Mouse (Mus musculus) urinary bladder, postnatal 25 days (tissue): Measurements from ENCODE around the gene Actr2.
"Not testable (repeated sequence)": the region's sequence is repeated elsewhere in the genome, so short reads cannot be mapped to it uniquely, and the experiment has no call there.

Experiments
- DNase-seq: peaks from one replicate; pipeline ENCODE4 v3.0.0; 2022; ENCODE audit warnings: low spot score

Gene Actr2

DNA sequence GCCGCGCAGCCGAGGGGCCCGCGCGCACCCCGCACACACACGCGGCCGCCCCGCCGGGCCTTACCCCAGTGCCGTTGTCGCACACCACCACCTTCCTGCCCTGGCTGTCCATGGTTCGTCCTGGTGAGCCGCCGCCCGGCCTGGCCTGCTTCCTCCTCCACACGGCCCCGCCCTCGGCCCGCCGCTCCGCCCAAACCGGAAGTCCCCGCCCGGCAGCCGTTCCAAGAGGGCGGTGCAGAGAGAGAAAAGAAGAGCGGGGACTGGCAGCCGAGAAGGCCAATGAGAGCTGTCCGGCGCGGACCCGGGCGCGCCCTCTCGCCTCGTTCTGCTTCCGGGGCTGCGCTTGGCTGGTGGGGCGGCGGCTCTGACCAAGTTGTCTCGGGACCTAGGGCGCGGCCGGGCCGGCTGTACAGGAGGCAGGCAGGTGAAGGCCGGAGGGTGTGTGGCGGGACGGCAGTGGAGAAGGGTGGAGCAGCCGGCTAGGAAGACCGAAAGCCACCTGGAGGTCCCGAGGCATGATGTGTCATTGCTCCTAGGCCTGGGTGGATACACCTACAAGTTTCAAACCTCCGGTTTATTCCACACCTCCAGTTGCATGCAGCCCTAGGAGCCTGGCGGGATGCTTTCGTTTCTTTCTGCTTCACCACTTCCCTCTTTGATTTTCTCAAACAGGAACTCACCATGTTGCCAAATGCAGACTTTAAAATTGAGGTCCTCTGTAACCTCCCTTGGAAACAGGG is at the start of gene Actr2:
TSS of gene Actr2 (minus strand) at position 173 of the 740 bp plus-strand sequence.
- peak; percentile 97 for DNase-seq

- DNase-seq = no peak
Measured at GRCm38 (mm10) chr11:20158879-20159278, 46.2 kb upstream of the Actr2 start.

- DNase-seq = not testable (repeated sequence)
Measured at GRCm38 (mm10) chr11:20153542-20153941, 40.8 kb upstream of the Actr2 start.

DNA sequence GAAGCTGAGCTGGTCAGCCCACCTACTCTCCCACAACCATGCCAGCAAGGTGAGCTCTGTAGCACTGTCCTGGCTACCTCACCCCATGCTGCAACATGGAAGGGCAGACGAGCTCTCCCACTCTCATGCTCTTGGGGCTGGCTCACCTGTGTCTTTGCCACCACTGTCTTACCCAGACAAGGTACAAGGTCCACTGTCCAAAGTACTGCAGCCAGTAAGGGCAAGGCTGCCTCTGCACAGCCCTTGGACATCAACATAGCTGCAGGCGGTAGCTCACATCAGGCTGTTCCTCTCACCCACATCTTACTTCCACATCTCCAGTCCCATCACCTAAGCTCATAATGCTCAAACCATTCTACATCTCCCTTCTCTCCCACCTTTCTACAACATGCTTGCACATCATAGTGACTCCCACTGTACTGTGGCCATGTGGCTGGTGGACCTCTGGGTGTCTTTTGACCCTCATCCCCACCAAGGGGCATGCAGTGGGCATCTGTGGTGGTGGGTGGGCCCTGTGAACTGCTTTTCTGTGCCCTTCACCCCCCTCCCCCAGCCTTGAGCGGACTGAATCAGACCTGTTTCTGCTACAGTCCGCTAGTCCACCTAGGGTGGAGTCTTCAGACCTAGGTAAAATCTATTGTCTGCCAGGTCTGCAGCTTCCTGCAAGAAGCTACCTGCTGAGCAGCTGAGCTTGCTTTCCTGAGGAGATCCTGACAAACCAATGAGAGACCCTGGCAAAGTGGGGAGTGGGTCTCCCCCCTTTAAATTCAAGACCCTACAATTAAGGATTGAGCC is 39.6 kb upstream of the Actr2 start:
- DNase-seq = no peak

DNA sequence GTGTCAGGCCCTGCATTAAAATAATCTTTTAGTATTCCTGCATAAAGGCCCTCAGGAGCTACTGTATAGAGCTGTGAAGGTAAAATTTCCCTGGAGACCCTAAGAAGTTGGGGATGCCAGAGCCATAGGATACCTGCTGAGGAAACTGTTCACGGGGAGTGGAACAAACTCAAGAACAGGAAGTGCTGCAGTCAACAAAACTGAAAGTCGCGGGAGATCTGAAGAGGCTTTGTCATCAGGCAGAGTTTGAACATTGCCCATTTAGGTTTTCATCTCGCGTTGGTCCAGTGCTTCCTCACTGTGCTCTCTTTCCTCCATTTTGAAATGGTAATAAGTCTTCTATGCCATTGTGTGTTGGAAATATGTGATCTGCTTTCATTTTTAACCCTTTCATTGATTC is 38.6 kb upstream of the Actr2 start:
- no peak for DNase-seq

DNA sequence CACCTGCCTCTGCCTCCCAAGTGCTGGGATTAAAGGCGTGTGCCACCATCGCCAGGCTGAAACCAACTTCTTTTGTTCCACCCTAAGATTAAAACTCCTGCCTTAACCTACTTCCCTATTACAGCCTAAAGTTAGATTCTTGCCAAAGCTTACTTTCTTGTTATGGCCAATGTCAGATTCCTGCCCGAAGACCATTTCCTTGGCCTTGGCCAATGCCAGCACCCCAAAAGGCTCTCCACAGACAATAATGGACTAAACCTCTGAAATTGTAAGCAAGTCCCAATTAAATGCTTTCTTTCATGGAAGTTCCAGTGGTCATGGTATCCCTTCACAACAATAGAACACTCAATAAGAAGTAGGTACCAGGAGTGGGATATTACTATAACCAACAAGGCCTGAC is 37.2 kb upstream of the Actr2 start:
- no peak for DNase-seq

GRCm38 (mm10) chr11:20145383-20145782 is 32.7 kb upstream of the Actr2 start:
- DNase-seq = no peak

DNA sequence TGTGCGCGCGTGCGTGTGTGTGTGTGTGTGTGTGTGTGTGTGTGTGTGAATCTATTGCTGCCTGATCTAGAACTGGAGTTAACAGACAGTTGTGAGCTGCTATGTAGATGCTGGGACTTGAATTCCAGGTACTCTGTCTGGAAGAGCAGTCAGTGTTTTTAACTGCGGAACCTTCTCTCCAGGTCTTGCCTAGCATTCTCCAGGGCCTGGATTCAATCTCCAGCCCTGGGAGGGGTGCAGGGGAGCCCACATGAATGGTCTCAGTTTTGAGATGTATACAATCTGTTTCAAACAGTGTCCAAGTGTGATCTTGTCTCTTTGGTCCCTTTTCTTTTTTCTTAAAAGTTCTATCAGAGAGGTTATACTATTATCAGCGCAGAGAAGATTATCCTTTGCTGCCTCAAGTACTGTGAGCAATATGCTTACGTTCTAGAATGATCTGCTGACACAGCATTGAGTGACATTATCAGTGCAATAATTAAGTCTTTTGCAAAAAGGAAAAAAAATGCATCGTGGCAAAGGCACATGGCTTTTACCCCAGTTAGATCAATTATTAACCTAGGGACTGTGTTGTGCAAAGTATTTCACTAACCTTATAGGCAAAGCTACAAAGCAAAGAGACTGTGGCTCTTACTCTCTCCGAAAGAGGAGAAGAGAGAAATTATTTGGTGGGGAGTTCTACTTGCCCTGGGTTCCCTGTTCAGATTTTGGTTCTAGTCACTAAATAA is 32.0 kb upstream of the Actr2 start:
- no peak for DNase-seq

DNA sequence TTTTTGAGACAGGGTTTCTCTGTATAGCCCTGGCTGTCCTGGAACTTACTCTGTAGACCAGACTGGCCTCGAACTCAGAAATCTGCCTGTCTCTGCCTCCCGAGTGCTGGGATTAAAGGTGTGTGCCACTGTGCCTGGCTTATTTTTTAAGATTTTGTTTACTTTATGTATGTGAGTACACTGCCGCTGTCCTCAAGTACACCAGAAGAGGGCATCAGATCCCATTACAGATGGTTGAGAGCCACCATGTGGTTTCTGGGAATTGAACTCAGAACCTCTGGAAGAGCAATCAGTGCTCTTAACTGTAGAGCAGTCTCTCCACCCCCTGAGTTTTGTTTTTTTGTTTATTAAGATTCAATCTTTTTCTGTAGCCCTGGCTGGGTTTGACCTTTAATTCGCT is 31.0 kb upstream of the Actr2 start:
- not testable (repeated sequence) for DNase-seq

DNA sequence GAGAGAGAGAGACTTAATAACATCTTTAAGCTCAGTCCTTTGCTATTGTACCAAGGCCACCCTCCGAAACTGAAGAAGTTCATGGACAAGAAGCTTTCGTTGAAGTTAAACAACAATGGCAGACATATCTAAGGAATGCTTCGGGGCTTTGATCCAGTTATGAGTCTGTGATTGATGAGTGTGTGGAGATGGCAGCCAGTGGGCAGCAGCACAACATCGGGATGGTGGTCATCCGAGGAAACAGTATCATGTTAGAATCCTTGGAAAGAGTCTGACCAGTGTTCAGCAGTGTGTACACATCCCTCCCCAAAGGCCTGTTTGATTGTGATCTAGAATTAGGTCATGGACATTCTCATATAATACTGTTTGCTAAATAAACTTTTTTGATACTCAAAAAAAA is 29.8 kb upstream of the Actr2 start:
- no peak for DNase-seq

DNA sequence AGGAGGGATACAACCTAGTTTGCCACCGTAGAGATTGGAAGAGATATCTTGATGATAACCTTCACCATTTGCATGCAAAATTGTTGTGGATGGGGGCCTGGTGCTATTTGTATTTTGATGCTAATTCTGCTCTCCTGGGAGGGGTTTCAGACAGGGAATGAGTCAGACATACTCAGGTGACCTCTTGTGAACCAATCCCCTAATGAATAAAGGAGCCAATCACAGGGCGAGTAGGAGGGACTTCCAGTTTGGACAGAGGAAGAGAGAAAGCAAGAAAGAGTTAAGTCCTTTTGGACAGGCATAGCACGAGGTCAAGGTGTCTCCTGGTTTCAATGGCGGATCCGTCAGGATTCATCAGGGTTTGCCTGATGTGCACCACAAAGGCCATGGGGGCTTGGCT is 27.6 kb upstream of the Actr2 start:
- no peak for DNase-seq

DNA sequence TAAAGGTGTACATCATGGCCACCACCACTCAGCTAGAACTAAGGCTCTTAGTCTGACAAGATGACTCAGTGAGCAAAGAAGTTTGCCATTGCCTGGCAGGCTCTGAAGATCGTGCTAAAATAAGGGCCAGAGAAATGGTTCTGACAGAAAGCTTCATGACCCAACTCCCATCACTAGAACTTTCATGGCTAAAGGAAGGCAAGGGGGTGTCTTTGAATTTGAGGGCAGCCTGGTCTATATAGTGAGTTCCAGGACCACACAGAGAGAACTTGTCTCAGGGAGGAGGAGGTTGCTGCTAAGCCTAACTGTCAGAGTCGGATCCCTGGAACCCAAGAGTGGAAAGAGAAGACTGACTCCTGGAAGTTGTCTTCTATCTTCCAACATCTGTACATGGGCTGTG is 27.0 kb upstream of the Actr2 start:
- DNase-seq = no peak

DNA sequence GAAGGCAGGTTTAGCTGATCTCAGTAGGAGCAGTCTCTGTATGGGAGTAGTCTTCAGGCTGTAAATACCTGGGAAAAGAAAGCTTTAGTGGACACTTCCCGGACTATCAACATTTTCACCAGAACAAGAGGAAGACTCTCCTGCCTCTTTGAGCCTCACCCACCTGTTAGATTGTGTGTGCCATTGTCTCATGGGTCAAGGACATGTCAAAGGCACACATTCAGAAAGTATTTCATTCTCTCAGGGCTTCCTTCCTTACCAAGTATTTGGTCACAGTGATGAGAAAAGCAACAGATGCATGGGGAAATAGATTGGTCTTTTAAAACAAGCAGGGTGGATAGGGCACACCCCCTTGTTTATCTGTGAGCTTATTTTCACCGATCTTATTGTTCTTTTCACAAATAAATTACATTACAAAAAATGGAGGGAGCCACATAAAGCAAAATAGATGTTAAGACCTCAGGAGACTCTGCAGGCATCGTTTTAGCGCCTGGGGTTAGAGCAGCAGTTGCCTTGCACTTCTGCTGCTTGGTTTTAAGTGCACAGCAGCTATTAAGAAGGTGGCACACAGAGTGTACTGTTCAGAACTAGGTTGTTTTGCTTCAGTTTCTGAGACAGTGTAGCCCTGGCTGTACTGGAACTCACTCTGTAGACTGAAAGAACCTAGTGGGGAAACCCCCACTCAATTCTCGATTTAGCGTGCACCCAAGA is 25.9 kb upstream of the Actr2 start:
- DNase-seq = no peak

DNA sequence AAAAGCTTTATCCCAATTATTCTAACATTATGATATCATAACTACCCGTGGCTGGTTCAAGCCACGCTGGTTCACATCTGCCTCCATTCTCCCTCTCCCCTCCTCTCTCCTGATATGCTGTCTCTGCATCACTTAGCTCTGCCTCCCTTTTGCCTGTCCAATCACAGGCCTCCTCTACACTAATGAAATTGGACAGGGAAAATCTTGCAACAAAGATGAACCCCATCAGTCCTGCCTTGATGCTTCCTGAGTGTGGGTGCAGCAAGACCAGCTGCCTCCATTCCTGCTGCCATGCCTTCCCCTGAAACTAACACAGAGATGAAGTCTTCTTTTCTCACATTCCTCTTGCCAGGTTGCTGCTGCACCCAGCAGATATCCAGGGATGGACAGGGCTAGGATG is 25.2 kb upstream of the Actr2 start:
- no peak for DNase-seq

- no peak for DNase-seq
Measured at GRCm38 (mm10) chr11:20136314-20136713, 23.6 kb upstream of the Actr2 start.

- DNase-seq = not testable (repeated sequence)
Measured at GRCm38 (mm10) chr11:20134869-20135268, 22.2 kb upstream of the Actr2 start.

- no peak for DNase-seq
Measured at GRCm38 (mm10) chr11:20133721-20134120, 21.0 kb upstream of the Actr2 start.

- peak; percentile 76 for DNase-seq
Measured at GRCm38 (mm10) chr11:20132955-20133562, 20.3 kb upstream of the Actr2 start.

GRCm38 (mm10) chr11:20126673-20127516 is 14.2 kb upstream of the Actr2 start:
- DNase-seq = no peak

GRCm38 (mm10) chr11:20125423-20125822 is 12.7 kb upstream of the Actr2 start:
- no peak for DNase-seq

GRCm38 (mm10) chr11:20116701-20117100 is 4.0 kb upstream of the Actr2 start:
- DNase-seq = no peak
